Mouse (Mus musculus) right cerebral cortex, postnatal 14 days (tissue): ENCODE results near the gene Abcc9.

Experiments
- DNase-seq: peaks from one replicate; pipeline ENCODE4 v3.0.0; 2022

The Abcc9 gene

DNA sequence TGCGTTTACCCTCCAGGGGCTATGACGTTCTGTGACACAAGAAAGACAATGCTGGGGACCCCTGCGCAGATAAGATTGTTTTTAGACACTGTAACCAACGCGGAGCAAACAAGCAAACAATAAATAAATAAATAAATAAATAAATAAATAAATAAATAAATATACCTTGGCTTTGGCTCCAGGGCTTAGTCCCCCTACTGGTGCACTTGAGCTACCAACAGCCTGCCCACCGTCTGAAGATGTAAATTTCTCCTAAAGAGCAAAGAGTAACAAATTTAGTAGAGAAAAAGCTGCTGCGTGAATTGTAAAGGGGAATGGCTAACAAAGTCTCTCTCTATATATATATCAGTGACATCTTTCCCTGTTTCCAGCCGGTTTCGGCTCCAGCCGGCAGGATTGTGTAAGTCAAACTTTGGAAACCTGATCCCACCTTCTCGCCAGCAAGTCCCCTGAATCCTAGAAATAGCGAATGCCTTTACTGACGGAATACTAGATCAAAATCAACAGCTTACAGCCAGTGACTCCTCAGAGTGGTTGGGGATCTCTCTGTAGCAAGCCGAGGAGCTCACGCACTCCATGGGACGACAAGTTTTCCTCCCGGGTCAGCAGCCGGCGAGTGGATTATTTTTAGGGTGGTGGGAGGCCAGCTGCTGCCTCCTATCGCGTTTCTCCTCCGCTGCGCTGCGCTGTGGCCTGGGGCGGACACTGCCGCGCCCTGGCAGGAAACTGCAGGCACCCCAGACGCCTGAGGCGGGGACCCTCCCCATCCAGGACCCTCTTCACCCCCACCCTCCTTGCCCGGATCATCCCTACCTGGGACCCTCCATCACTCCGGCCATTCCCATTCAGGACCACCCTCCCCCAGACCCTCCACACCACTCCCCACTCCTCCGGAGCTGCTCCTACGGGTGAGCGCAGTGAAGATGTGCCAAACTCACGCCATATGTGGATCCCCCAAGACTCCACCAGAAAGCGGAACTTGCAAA lies at the start of gene Abcc9:
Abcc9 (minus strand) TSS at position 664 of the 986 bp plus-strand sequence.
- no peak for DNase-seq

GRCm38 (mm10) chr6:142751365-142751764 lies 49.2 kb upstream of the Abcc9 start:
- DNase-seq, result no peak

GRCm38 (mm10) chr6:142748057-142748708 lies 46.1 kb upstream of the Abcc9 start:
- DNase-seq, result no peak

DNA sequence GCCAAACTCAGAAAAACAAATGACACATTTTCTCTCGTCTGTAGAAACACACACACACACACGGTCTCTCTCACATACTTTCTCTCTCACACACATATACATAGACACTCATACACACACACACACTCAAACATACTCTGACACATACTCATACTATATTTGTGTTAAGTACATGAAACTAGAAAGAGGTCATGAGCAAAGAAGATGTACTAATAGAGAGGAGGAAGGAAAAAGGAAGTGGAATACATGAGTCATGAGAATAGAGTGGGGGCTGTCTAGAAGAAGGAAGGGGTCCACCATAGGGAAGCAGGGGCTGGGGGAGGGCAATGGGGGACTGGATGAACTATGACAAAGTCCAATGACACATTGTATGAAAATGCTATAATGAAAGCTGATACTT lies 45.0 kb upstream of the Abcc9 start:
- no peak for DNase-seq

GRCm38 (mm10) chr6:142746765-142747164 lies 44.6 kb upstream of the Abcc9 start:
- DNase-seq, result no peak

- no peak for DNase-seq
Measured at GRCm38 (mm10) chr6:142745484-142745883, 43.4 kb upstream of the Abcc9 start.

- no peak for DNase-seq
Measured at GRCm38 (mm10) chr6:142743193-142743592, 41.1 kb upstream of the Abcc9 start.

DNA sequence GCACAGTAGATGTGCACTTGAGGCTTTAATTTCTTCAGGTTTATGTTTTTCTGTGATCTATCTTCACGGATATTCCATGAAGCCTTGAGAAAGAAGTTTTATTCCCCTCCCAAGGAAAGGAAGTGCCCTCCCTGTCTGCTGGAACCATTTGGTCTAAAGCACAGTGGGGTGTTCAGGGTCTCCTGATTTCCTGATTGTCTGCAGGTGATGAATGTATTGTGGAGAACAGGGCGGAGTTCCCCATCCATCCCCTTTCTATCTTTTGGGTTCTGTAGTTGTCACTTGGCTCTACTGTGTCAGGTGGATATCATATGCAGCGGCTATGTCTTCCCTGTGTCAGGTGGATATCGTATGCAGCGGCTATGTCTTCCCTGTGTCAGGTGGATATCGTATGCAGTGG lies 39.6 kb upstream of the Abcc9 start:
- no peak for DNase-seq

DNA sequence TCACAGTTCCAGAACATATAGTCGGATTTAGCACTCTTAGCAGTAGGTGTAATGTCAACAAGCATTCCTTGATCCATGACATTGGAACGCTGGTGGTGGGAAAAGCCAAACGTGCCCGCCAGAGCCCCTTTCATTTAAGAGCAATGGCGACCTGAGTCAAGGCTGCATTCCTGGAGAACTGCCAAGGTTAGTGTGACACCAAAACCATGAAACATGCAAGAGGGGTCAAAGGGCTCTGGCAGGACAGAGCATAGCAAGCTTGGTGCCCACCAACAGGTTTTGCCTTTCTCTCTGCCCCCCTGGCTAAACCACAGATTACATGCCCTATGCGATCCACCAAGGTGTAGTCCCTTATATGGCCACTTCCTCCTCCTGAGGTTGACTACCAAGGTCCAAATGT lies 36.5 kb upstream of the Abcc9 start:
- DNase-seq, result no peak

GRCm38 (mm10) chr6:142738225-142738624 lies 36.1 kb upstream of the Abcc9 start:
- DNase-seq, result no peak

DNA sequence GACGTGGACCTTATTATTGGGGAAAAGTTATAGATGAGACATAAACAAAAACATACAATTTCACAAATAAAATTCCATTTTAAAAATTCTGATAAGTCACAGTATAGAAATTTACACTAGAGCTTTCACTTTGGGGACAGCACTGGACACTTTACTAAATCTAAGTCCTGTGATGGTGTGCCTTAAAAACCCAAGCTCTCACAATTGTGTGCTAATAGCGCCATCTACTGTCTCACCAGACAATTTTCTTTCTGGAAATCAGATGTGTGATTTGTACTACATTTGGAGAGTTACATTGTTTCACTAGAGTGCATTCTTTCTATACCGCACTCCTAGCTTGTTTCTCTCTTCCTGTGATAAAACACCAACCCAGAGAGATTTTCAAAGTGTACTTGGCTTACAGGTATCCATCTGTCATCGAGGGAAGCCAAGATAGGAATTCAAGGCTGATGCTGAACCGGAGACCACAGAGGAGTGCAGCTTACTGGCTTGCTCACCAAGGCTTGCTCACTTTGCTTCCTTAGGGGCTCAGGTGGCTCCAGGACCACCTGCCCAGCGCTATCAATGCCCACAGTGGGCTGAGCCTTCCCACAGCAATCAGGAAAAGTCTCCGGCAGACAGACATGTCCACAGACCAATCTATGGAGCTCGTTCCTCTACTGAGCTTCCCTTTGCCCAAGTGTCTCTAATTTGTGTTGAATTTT lies 33.3 kb upstream of the Abcc9 start:
- DNase-seq, result no peak

DNA sequence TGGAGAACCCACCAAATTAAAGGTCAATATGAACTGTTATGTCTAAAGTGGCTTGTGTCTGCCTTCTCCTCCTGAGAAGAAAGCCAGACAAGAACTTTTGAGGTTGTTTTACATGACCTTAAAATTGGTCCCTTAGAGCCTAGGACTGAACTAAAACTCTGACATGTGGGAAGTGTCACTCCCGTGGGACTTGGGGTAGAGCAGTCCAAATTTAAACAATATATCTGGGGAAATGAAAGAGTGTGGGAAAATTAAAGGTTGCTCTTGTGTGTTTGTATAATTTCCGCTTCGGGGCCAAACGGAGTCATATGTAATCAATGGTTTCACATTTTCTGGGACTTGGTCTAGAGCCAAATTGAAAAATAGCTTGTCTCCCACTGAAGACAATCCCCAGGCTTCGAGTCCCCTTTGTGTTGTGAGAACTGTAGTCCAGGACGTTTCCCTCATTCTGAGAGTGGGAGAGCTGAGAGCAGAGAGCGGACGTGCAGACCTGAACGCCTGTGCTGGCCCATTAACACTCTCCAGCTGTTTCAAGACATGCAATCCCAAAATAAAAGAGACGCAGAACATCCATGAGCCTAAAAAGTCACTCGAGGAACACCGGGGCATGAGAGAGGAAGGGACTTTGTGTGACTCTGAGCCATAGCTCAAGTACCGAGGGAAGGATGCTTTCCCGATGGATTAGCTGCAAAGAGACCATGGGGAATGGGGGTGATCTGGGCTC lies 30.6 kb upstream of the Abcc9 start:
- no peak for DNase-seq

DNA sequence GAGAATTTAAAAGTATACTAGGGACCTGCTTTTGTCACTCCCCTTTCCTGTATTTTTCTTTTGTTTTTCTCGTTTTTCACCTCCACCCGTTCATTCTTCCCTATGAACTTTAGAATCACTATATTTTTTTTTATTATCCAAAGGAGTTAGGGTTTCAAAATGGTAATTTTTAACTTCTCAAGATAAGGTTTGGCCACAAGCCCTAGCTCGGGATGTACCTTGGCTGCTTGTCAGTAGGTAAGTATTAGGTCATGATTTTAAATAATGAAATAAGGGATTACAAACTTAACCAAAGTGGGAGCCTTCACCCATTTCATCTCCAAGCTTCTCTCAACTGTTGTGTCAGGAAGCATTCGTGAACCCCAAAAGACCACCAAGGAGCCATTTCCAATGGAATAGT lies 23.9 kb upstream of the Abcc9 start:
- DNase-seq, result no peak

GRCm38 (mm10) chr6:142721731-142722130 lies 19.6 kb upstream of the Abcc9 start:
- no peak for DNase-seq

DNA sequence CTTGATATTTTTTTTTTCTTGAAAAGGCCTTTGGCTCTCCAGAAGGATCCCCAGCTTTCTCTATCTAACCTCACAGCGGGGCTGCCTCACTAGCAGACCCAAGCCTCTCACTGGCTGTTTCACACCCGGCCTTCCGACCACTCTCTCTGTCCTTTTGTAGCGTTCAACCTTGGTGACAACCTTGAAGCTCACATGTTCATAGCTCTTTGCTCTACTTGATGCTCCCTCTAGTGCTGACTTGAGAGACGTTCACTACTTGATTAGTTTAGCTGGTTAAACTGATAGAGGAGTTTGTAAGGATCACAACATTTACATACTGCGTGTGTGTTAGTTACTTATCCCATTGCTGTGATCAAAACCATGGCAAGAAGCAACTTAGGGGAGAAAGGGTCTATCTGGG lies 18.5 kb upstream of the Abcc9 start:
- DNase-seq, result no peak

DNA sequence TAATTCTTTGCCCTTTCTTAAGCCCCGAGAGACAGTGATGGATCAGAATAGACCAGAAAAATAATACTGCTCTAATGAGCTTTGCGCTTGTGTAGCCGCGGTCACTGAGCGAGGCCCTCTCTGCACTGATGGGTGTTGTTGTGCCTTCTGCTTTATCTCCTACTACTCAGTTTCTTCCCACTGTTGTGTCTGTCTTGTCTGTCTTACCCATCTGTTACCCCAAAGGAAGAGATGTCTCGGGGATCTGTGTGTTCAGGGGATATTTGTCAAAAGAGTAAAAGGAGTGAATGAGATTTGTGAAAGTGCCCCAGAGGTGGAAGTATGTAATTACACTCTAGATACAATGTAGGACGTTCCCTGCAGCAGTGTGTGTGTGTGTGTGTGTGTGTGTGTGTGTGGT lies 16.1 kb upstream of the Abcc9 start:
- DNase-seq, result no peak

DNA sequence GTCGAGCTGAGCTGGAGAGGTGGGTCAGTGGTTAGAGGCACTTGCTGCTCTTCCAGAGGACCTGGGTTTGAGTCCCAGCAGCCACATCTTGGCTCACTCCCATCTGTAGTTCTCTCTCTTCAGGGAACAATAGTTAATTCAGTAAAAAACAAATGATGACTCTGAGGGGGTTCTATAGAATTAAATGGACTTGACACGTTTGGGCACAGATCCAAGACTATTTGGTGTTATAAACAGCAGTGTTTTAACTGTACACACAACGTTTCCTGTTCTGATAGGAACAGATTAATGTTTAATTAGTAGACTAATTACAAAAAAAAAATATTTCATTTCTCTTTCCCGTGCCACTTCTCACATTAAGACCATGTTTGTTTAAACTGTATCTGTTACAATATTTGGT lies 15.1 kb upstream of the Abcc9 start:
- DNase-seq, result no peak

- no peak for DNase-seq
Measured at GRCm38 (mm10) chr6:142715026-142715425, 12.9 kb upstream of the Abcc9 start.

DNA sequence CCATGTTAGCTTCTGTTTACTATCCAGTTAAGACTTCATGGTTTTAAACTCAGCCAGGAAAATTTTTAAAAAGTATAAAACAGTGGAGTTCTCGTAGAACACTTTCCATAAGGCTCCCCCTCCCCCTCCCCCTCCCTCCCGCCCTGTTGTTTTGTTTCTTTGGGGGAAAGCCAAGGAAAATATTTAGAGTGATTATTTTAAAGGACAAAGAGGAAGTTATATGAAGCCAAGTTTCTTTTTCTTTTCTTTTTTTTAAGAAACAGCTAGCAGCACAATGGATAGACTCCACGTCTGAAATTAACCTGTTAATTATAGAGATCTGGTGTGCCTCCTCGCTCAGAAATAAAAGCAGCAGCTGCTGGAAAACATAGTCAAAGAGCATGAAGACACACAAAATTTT lies 9.0 kb upstream of the Abcc9 start:
- no peak for DNase-seq

- no peak for DNase-seq
Measured at GRCm38 (mm10) chr6:142710690-142711089, 8.6 kb upstream of the Abcc9 start.

- DNase-seq, result no peak
Measured at GRCm38 (mm10) chr6:142708369-142708768, 6.3 kb upstream of the Abcc9 start.

- no peak for DNase-seq
Measured at GRCm38 (mm10) chr6:142706688-142707087, 4.6 kb upstream of the Abcc9 start.

DNA sequence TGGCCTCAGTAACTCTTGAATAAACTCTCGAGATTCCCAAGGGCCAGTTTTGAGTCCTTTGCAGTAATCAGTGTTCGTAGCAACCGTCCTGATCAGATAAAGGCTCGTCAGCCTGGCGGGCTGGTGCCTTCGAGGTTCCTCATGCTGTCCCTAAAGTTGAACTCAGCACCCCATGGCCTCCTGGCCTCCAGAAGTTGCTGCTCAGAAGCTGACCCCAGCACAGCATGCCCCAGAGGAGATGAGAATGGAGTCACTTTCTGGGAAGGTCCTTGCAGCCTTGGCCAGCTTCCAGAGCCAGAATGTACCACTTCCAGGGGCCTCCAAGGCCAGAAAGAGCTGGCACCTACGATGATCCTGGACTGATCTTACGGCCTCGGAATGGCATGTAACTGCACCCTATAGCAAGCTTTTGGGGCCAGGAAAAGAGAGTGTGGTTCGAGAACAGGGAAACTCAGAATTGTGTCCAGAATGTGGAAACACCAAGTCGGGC lies 1.4 kb upstream of the Abcc9 start:
- DNase-seq, result no peak
